Mouse (Mus musculus) spleen, adult 2 months (tissue): ENCODE measurements around the gene Txlnb.

Experiments used
- CTCF ChIP-seq: fragments of 200-500 bp; IDR thresholded peaks from 2 replicates; pipeline ENCODE4 v1.5.1; 2011; ENCODE audit warnings: mild to moderate bottlenecking, inconsistent platforms; ENCODE audit not compliant: insufficient read depth, insufficient read length, insufficient replicate concordance; ENCODE audit errors: extremely low read depth
- POLR2A ChIP-seq: fragments of 200-500 bp; IDR thresholded peaks from 2 replicates; pipeline ENCODE4 v1.6.1; 2011; ENCODE audit warnings: low read depth, low read length, inconsistent platforms

DNA sequence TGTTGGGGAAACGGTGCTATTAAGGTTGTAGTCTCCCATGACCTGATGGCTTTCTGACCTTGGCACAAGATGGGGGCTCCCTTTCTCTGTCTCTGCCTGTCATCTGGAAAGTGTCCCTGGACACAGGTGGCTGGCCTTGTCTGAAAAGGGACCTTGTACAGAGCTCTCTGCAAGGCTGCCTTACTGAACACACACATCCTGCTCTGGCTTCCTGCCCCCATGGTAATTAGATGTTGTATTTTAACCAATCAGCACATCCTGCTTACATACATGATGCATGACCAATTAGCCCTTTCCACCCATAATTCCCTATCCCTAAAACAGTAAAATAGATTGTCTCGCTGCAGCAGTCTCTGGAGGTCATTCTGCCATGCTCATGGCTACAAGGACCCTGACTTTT, 84.7 kb downstream of the Txlnb start:
- TF ChIP-seq CTCF = no peak
- TF ChIP-seq POLR2A = no peak
